Mouse (Mus musculus) heart, adult 2 months (tissue): ENCODE results near the gene Gjb5.

Source experiments
- CTCF ChIP-seq: fragments of 200-600 bp; IDR thresholded peaks from 2 replicates; pipeline ENCODE4 v1.8.1; 2022; ENCODE audit warnings: antibody characterized with exemption, mild to moderate bottlenecking, moderate library complexity
- POLR2A ChIP-seq: fragments of 200-500 bp; IDR thresholded peaks from 2 replicates; pipeline ENCODE4 v1.6.1; 2011; ENCODE audit warnings: mild to moderate bottlenecking, low read depth, low read length, control low read depth; ENCODE audit not compliant: insufficient read depth

- no peak for TF ChIP-seq POLR2A
- no peak for TF ChIP-seq CTCF
These were observed at the start of gene Gjb5 for GRCm38 (mm10) chr4:127358018-127358417.
